8 mouse cellular contexts compared by ENCODE assay signal in the genomic region with DNA sequence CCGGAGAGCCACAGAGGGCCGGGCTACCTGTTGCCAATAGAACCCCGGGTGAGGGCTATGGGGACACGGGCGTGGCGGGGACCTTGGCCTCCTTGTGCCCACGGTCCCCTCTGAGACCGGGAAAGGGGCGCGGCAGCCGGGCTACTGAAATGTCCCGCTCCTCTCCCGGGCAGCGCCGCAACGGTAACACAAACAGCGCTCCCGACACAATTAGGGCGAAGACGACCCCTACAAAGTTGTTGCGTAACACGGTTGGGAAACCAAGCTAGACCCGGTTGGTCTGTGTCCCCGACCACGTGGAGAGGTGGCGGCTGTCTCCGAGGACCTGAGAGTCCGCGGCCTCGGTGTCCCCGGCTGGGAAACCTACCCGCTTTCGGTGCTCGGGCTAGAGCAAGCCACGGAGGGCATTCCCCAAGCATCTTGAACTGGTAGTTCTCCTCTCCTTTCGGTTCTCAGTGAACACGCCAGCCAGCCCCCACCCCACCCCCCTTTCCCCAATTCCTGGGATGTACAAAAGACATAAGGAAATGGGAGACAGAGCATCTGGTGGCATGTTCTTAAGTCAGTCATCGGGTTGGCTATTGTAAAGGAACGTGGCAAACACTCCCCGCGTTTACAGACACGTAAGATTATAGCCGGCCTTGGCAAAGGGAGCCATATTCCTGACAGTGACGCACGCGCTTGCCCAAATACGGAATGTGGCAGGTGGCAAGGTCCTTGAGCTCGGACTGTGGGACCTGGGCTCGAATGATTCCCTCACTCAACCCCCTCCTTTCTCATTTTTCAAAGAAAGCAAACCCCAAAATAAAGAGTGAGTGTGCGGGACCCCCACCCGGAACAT. TPM values are rescaled to one million over a fixed set of nuclear protein-coding genes. Genes with fewer than 3 reads are reported as not detected.
DNase-seq lines count a peak whose midpoint lies in the region; ATAC-seq and TF ChIP-seq lines count a peak whose summit lies in the region.

No protein-coding gene starts in this region.

- peak overlapping the region; percentile 91 for H3K27ac ChIP-seq in heart, adult 2 months
- peak overlapping the region; percentile 45 for H3K27ac ChIP-seq in liver, embryonic 11.5 days (ENCODE audit: low read depth, low read length)
- peak overlapping the region; percentile 84 for H3K27ac ChIP-seq in stomach, embryonic 16.5 days (ENCODE audit: low read length)

- intact Hi-C loops in heart, adult 2 months (cut with DNase I), result loop anchor here (1.0 to 5.0 kb wide), 5 partner anchors 52 to 331 kb away; a partner anchor contains a TSS

- H3K4me2 ChIP-seq in liver, embryonic 11.5 days, result peak overlapping the region; percentile 92
- peak overlapping the region; percentile 96 for H3K4me2 ChIP-seq in stomach, embryonic 16.5 days (ENCODE audit: low read depth, low read length)

- H3K9me3 ChIP-seq in liver, embryonic 11.5 days (ENCODE audit: control insufficient read depth, low read length), result no peaks in the 10 kb centered on the region
- no peaks in the 10 kb centered on the region for H3K9me3 ChIP-seq in stomach, embryonic 16.5 days (replicated peaks; ENCODE audit: control insufficient read depth, low read length)

- H3K36me3 ChIP-seq in heart, adult 2 months (ENCODE audit: control insufficient read depth, insufficient read depth, low read length), result peaks cover 2% of the 10 kb centered on the region; the same call in 1 of the 2 replicates
- no peaks in the 10 kb centered on the region for H3K36me3 ChIP-seq in liver, embryonic 11.5 days (ENCODE audit: control insufficient read depth, insufficient read depth, low read length)
- H3K36me3 ChIP-seq in stomach, embryonic 16.5 days (ENCODE audit: control insufficient read depth, insufficient read depth, low read length), result no peaks in the 10 kb centered on the region

- TF ChIP-seq POLR2A in heart, adult 2 months (IDR thresholded peaks at IDR 0.05; ENCODE audit: insufficient read depth, low read depth, low read length), result no peak

- peaks cover 8% of the 10 kb centered on the region for H3K4me1 ChIP-seq in heart, adult 2 months (ENCODE audit: control insufficient read depth, insufficient read depth, low read length)
- H3K4me1 ChIP-seq in liver, embryonic 11.5 days (replicated peaks; ENCODE audit: control insufficient read depth, insufficient read depth, low read length), result peaks cover 26% of the 10 kb centered on the region
- H3K4me1 ChIP-seq in stomach, embryonic 16.5 days (ENCODE audit: control insufficient read depth, insufficient read depth, low read length), result peaks cover 21% of the 10 kb centered on the region

- H3K9ac ChIP-seq in heart, adult 2 months (ENCODE audit: low read depth, low read length), result peak overlapping the region; percentile 82
- peak overlapping the region; percentile 52 for H3K9ac ChIP-seq in liver, embryonic 11.5 days (ENCODE audit: low read depth, low read length)
- peak overlapping the region; percentile 74 for H3K9ac ChIP-seq in stomach, embryonic 16.5 days (ENCODE audit: low read length)

- TF ChIP-seq EP300 in heart, adult 2 months (IDR thresholded peaks at IDR 0.05; ENCODE audit: insufficient read depth, low read depth, low read length), result 0 out of 2 replicates have a peak, but pooled peaks have one; percentile 4

- H3K79me2 ChIP-seq in heart, adult 2 months (replicated peaks; ENCODE audit: control insufficient read depth, insufficient read depth, low read length), result no peaks in the 10 kb centered on the region

- peak overlapping the region; percentile 90 for H3K4me3 ChIP-seq in heart, adult 2 months
- peak overlapping the region; percentile 80 for H3K4me3 ChIP-seq in liver, embryonic 11.5 days (ENCODE audit: low read depth, low read length)
- peak overlapping the region; percentile 93 for H3K4me3 ChIP-seq in stomach, embryonic 16.5 days (replicated peaks; ENCODE audit: low read length)

- ATAC-seq in liver, embryonic 11.5 days (replicated peaks; ENCODE audit: low FRiP score), result peak; percentile 17; the same call in 1 of the 2 replicates
- peak; percentile 6; the same call in 1 of the 2 replicates for ATAC-seq in stomach, embryonic 16.5 days (ENCODE audit: insufficient read depth, low FRiP score)

- no peaks in the 10 kb centered on the region for H3K27me3 ChIP-seq in heart, adult 2 months (ENCODE audit: control insufficient read depth, insufficient read depth, low read length)
- peaks cover 52% of the 10 kb centered on the region for H3K27me3 ChIP-seq in liver, embryonic 11.5 days (replicated peaks; ENCODE audit: control insufficient read depth, insufficient read depth, low read length)
- no peaks in the 10 kb centered on the region for H3K27me3 ChIP-seq in stomach, embryonic 16.5 days (ENCODE audit: control insufficient read depth, insufficient read depth, low read length)

- WGBS in heart, adult 2 months, result 2% methylated on average over 51 of the region's 51 CpGs
- WGBS in liver, embryonic 11.5 days, result 2% methylated on average over 51 of the region's 51 CpGs
- 1% methylated on average over 51 of the region's 51 CpGs for WGBS in stomach, embryonic 16.5 days

- DNase-seq in urinary bladder, adult 18-20 months (ENCODE audit: low spot score in 2 of 2), result peak; percentile 29 to 73
- no peak for DNase-seq in urinary bladder, postnatal 10 days (ENCODE audit: low spot score)
- DNase-seq in embryo, embryonic 11 days, result peak; percentile 60
- DNase-seq in heart, adult 2 months, result peak; percentile 71 to 78
- DNase-seq in kidney, adult 9 months, result peak; percentile 40
- DNase-seq in liver, embryonic 11.5 days (ENCODE audit: low spot score), result peak; percentile 65
- DNase-seq in monocyte, adult 2 months (ENCODE audit: low read depth in 1 of 2, low spot score in 2 of 2), result peak; percentile 37 to 54

- no peak for TF ChIP-seq CTCF in heart, adult 2 months (IDR thresholded peaks at IDR 0.05)

RNA-seq across cellular contexts. Expression of a gene that starts 0.8 kb away (rescaled TPM):
- total RNA-seq in heart, adult 2 months (2021), result 10 to 100 TPM; 13.9 to 42.4 TPM
- polyA plus RNA-seq in heart, adult 2 months (2012; rRNA removed), result 3.4 and 6.7 TPM in 2 replicates
- 8.5 and 9.8 TPM in 2 replicates for polyA plus RNA-seq in liver, embryonic 11.5 days (2014; fragmentation: Nextera tagmentation; extraction: Ambion mirVana)
- 31.6 and 31.8 TPM in 2 replicates for polyA plus RNA-seq in stomach, embryonic 16.5 days (2015; fragmentation: Nextera tagmentation; extraction: Ambion mirVana)

RNA-seq across cellular contexts. Expression of a gene that starts 52.2 kb away (rescaled TPM):
- 100 to 1,000 TPM; 135 to 152 TPM for total RNA-seq in heart, adult 2 months (2021)
- 64.6 and 94.0 TPM in 2 replicates for polyA plus RNA-seq in heart, adult 2 months (2012; rRNA removed)
- 35.4 and 36.4 TPM in 2 replicates for polyA plus RNA-seq in liver, embryonic 11.5 days (2014; fragmentation: Nextera tagmentation; extraction: Ambion mirVana)
- 43.8 and 46.9 TPM in 2 replicates for polyA plus RNA-seq in stomach, embryonic 16.5 days (2015; fragmentation: Nextera tagmentation; extraction: Ambion mirVana)
